Mouse (Mus musculus): ENCODE measurements around the gene Stag1. TPM values are rescaled to one million over a fixed set of nuclear protein-coding genes. Genes with fewer than 3 reads are reported as not detected.
"Not testable (repeated sequence)": the region's sequence is repeated elsewhere in the genome, so short reads cannot be mapped to it uniquely, and the experiment has no call there.

Stag1 gene
- polyA plus RNA-seq, 1 experiment: 27.8 TPM

GRCm38 (mm10) chr9:100670151-100670550, 72.6 kb downstream of the Stag1 start:
- no peak for DNase-seq (ENCODE audit: extremely low spot score in 1 of 2, low spot score in 1 of 2)

DNA sequence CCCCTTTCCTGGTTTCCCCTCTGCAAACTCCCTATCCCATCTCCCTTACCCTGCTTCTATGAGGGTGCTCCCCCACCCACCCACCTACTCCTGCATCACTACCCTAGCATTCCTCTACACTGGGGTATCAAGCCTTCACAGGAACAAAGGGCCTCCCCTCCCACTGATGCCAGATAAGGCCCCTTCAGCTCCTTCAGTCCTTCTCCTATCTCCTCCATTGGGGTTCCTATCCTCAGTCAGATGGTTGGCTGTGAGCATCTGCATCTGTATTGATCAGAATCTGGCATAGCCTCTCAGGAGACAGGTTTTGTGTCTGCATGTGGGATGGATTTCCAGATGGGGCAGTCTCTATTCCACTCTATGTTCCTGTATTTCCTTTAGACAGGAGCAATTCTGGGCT, 81.4 kb downstream of the Stag1 start:
- DNase-seq (ENCODE audit: extremely low spot score in 1 of 2, low spot score in 1 of 2): no peak

DNA sequence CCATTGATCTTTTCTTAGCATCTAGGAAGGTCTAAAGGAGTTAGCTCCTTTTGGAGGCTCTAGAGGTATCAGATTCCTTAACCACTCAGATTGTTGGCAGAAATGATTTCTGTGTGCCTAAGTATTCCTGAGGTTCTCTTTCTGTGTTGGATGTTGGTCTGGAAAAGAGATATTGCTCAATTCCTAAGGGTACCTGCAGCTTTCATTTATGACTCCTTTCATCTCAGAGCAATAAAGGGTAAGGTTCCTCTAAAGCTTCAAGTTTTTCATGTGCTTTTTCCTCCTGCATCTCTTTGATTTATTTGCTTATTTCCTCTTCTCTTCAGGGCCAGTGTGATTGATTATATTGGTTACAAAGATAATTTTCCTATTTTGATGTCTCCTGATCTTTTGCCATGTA, 84.7 kb downstream of the Stag1 start:
- no peak for DNase-seq (ENCODE audit: extremely low spot score in 1 of 2, low spot score in 1 of 2)

DNA sequence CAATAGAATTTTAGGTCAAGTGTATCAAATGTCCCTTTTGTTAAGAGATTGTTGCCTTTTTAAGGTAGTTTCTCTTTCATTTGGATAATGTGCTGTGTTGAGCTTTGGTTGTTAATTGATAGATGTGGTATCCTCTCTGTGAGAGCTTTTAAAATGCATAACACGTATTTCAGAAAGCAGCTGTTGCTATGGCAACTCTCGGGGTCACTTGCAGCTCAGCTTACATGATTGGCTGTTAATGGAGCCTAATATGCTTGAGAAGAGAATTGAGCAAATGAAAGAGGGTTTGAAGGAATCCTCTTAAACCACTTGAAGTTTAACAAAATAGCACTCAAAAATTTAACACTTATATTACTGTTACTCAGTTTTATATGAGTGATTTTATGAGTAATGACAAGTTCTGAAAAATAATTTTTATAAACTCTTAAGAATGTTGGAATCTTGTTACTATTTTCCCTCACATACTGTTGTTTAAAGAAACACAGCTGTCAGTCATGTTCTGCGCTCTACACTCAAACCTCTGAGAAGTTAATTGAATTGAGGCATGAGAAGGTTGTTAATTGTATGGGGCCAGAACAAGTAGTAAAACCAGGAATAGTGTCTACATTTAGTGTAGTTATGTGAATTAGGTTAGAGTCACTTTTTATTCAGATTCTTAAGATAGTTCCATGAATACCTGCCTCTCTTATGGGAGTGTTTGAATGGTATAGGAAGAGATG, 88.3 kb downstream of the Stag1 start:
- DNase-seq (ENCODE audit: extremely low spot score in 1 of 2, low spot score in 1 of 2): peak; percentile 28 to 62

- DNase-seq (ENCODE audit: extremely low spot score in 1 of 2, low spot score in 1 of 2): no peak
These were observed 92.2 kb downstream of the Stag1 start for GRCm38 (mm10) chr9:100689765-100690316.

- DNase-seq (ENCODE audit: extremely low spot score in 1 of 2, low spot score in 1 of 2): no peak
These were observed 94.6 kb downstream of the Stag1 start for GRCm38 (mm10) chr9:100692239-100692638.

- peak in 1 of 2 experiments; percentile 34 for DNase-seq (ENCODE audit: extremely low spot score in 1 of 2, low spot score in 1 of 2)
These were observed 98.9 kb downstream of the Stag1 start for GRCm38 (mm10) chr9:100696537-100696936.

- no peak for DNase-seq (ENCODE audit: extremely low spot score in 1 of 2, low spot score in 1 of 2)
These were observed 110.0 kb downstream of the Stag1 start for GRCm38 (mm10) chr9:100707644-100708043.

DNA sequence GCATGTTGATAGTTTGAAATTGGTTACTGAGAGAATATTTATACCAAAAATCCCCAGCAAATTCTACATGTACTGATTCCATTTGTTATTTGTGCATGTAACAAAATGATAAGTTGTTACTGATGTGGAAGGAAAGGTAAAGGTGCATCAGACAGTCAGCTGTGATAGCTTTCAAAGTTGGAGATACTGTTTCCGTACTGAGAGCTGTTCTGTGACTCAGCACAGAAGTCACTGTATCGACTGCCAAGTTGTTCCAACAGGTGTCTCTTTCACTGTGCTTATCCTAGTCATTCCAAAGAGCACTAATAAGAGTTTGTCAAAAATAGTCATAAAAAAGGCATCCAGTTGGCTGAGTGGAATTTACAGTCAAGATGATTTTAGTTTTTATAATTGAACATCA, 114.1 kb downstream of the Stag1 start:
- peak in 1 of 2 experiments; percentile 16 for DNase-seq (ENCODE audit: extremely low spot score in 1 of 2, low spot score in 1 of 2)

DNA sequence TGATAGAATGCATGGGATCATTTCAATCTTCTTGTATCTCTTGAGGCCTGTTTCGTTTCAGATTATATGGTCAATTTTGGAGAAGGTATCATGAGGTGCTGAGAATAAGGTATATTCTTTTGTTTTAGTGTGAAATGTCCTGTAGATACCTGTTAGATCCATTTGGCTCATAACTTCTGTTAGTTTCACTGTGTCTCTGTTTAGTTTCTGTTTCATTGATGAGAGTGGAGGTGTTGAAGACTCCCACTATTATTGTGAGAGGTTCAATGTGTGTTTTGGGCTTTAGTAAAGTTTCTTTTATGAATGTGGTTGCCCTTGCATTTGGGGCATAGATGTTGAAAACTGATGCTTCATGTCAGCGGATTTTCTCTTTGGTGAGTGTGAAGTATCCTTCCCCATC, 127.2 kb downstream of the Stag1 start:
- DNase-seq (ENCODE audit: extremely low spot score in 1 of 2, low spot score in 1 of 2): not testable (repeated sequence)

DNA sequence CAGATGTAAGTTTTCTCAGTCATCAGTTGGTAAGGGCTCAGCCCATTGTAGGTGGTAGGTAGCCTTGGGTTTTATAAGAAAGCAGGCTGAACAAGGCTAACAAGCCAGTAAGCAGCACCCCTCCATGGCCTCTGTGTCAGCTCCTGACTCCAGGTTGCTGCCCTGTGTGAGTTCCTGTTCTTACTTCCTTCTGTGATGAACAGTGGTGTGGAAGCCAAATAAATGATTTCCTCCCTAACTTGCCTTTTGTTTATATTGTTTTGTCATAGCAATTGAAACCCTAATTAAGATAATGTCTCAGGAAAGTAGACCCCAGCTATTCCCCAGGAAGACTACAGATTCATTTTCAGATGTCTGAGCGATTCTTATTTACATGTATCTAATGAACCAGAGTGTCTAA, 134.2 kb downstream of the Stag1 start:
- no peak for DNase-seq (ENCODE audit: extremely low spot score in 1 of 2, low spot score in 1 of 2)

DNA sequence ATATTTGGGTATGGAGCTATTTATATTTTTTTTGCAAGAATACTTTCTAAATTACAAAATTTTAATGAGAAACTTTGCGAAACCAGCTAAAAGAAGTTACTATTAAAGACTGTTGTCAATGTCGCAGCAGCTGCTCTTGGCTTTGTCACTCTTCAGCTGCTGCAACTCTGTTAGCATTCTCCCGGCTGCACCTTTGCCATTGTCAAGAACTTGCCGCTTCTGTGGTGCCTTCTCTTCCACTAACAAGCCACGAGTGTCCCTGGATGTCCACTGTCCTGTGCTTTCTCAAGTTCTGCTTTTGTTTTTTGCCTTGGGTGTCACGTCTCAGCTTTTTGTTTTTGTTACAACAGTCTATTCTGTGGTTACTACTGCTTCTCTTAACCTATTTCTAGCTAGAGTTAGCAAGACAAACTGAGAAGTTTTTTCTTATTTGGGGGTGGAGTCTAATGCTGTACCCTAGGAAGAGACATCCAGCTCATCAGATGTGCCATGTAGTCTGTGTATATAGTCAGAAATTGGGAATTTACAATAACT, 136.4 kb downstream of the Stag1 start:
- DNase-seq (ENCODE audit: extremely low spot score in 1 of 2, low spot score in 1 of 2): no peak

DNA sequence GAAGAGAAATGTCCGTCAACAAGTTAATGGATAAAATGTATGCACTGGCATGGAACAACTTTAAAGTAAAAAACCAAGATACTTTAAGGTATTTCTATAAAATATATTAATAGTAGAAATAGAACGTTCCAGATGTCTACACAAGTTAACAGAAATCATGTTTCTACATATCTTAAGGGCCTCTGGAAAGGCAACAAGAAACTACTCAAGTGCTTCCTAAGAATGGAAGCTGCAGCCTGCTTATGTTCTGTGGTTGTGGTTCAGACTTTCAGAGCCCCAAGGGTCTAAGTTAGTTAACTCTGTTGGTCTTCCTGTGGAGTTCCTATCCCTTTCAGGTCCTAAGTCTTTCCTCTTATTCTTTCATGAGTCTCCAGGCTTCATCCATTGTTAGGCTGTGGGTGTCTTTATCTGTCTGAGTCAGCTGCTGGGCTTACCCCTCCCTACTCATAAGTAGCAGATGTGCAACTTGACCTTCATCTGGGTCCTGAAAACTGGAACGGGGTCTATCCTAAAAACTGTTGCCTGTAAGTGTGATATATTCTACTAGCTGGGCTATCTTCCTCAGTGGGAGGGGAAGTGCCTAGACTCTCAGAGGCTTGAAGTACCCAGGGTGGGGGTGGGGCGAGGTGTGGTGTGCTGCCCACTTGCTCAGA, 138.5 kb downstream of the Stag1 start:
- DNase-seq (ENCODE audit: extremely low spot score in 1 of 2, low spot score in 1 of 2): no peak

GRCm38 (mm10) chr9:100736646-100737031, 139.0 kb downstream of the Stag1 start:
- DNase-seq (ENCODE audit: extremely low spot score in 1 of 2, low spot score in 1 of 2): no peak

- DNase-seq (ENCODE audit: extremely low spot score in 1 of 2, low spot score in 1 of 2): not testable (repeated sequence)
These were observed 179.6 kb downstream of the Stag1 start for GRCm38 (mm10) chr9:100777238-100777637.

DNA sequence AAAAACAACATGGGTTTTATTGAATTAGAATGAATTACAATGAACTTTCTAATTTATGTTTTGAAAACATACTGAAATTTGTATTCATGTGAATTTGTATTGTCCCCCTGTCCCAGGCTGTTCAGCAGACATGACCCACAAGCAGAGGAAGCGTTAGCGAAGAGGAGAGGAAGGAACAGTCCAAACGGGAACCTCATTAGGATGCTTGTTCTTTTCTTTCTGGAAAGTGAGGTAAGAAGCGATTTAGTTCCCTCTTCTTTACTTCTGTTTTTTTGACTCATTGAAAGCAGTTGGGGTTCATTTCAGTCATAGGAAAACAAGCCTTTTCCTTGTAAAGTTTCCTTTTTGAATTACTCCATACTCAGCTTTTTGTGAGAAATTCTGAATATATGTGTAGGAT, 268.4 kb downstream of the Stag1 start:
- no peak for DNase-seq (ENCODE audit: extremely low spot score in 1 of 2, low spot score in 1 of 2)

DNA sequence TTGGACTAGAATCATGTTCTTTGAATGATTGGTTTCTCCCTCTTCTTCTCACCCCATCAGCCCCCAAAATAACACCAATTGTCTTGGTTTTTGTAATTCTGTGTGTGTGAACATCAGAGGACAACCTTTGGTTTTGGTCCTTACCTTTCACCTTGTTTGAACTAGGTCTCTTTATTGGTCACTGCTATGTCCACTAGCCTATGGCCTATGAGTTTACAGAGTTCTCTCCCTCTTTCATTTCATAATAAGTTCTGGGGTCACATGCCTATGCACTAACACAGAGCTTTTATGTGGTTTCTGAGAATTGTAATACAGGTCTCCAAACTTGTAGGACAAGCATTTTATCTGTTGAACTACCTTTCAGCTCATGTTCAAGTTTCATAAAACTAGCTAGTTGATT, 272.0 kb downstream of the Stag1 start:
- no peak for DNase-seq (ENCODE audit: extremely low spot score in 1 of 2, low spot score in 1 of 2)

- DNase-seq (ENCODE audit: extremely low spot score in 1 of 2, low spot score in 1 of 2): no peak
These were observed 298.5 kb downstream of the Stag1 start for GRCm38 (mm10) chr9:100896111-100896510.

DNA sequence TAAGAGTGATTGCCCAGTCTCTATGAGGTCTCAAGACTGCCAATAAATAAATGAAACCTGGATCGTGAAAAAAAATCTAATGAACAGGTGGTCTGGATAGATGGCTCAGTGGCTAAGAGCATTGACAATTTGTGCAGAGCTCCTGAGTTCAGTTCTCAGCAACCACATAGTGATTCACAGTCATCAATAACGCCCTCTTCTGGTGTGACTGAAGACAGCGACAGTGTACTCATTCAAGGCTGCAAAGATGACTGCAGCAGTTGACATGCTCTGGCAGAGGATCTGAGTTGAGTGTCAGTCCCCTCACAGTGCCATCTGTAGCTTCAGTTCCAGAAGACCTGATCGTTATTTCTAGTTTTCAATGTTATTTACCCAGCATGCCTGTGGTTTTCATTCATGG, 300.4 kb downstream of the Stag1 start:
- DNase-seq (ENCODE audit: extremely low spot score in 1 of 2, low spot score in 1 of 2): no peak

DNA sequence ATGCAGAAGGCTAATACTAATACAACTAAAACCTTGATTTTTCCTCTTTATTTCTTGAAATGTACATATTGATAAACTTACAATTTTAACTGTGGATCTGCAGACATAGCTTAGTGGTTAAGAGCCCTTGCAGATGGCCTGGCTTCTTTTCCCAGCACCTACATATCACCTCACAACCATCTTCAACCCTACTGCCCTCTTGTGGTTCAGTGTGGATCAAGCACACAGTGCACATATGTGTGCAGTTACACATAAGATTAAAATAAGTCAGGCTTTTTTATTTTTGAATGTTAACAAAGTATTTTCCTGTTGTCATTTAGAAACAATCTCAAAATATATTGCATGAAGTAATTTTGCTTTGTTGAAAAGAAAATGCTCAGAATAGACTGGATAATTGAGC, 312.8 kb downstream of the Stag1 start:
- DNase-seq (ENCODE audit: extremely low spot score in 1 of 2, low spot score in 1 of 2): peak in 1 of 2 experiments; percentile 5

- peak; percentile 49 to 86 for DNase-seq (ENCODE audit: extremely low spot score in 1 of 2, low spot score in 1 of 2)
These were observed 319.5 kb downstream of the Stag1 start for GRCm38 (mm10) chr9:100917111-100917510.

- DNase-seq (ENCODE audit: extremely low spot score in 1 of 2, low spot score in 1 of 2): no peak
These were observed 329.0 kb downstream of the Stag1 start for GRCm38 (mm10) chr9:100926629-100927028.
